Mouse (Mus musculus) G1E (cell line): ENCODE measurements at regions not wholly inside any gene's neighbourhood (a gene's known extent, or its start where the extent isn't known, plus 50 kb on each side); places are given as distances from the start of the nearest gene placed in this dataset.

Source experiments
- CTCF ChIP-seq: IDR thresholded peaks from 2 replicates; pipeline ENCODE4 v1.5.1; 2012; ENCODE audit warnings: low read depth, low read length, inconsistent platforms, mixed read lengths
- GATA1 ChIP-seq: IDR thresholded peaks from 2 replicates; pipeline ENCODE4 v1.6.1; 2012; ENCODE audit warnings: borderline replicate concordance, low read length, inconsistent platforms, mixed read lengths
- TAL1 ChIP-seq: conservative IDR thresholded peaks from 2 replicates; pipeline ENCODE4 v1.6.1; 2012; ENCODE audit warnings: low read depth, low read length, inconsistent platforms, mixed read lengths

GRCm38 (mm10) chr15:43399821-43400220 is 3265.7 kb downstream of the 9330182O14Rik start:
- TF ChIP-seq CTCF: no peak
- TF ChIP-seq TAL1: no peak
- no peak for TF ChIP-seq GATA1
